Mouse (Mus musculus): ENCODE measurements at regions not wholly inside any gene's neighbourhood (a gene's known extent, or its start where the extent isn't known, plus 50 kb on each side); places are given as distances from the start of the nearest gene placed in this dataset.
"Not testable (repeated sequence)": the region's sequence is repeated elsewhere in the genome, so short reads cannot be mapped to it uniquely, and the experiment has no call there.

- 32% methylated on average over 4 of the region's 4 CpGs for WGBS (ENCODE audit: insufficient replicate concordance)
- Histone ChIP-seq H3K9ac (ENCODE audit: low read depth, low read length) (no peak overlapping the region), H3K36me3 (ENCODE audit: control insufficient read depth, insufficient read depth, low read length) (no peaks in the 10 kb centered on the region), H3K4me1 (ENCODE audit: control insufficient read depth, insufficient read depth, low read length) (no peaks in the 10 kb centered on the region), H3K4me3 (ENCODE audit: low read depth, low read length) (no peak overlapping the region), H3K27me3 (ENCODE audit: control insufficient read depth, insufficient read depth, low read length) (no peaks in the 10 kb centered on the region), H3K9me3 (replicated peaks; ENCODE audit: control insufficient read depth, low read length) (no peaks in the 10 kb centered on the region), H3K27ac (ENCODE audit: low read depth, low read length) (no peak overlapping the region), H3K4me2 (no peak overlapping the region)
- ATAC-seq (replicated peaks; ENCODE audit: insufficient number of reproducible peaks, low FRiP score, low TSS enrichment), result no peak
Measured at GRCm38 (mm10) chr1:95397188-95397587, 83.8 kb downstream of the Fam174a start.

GRCm38 (mm10) chr1:95399764-95400163, 86.3 kb downstream of the Fam174a start:
- H3K9ac ChIP-seq (ENCODE audit: low read depth, low read length), result no peak overlapping the region
- no peaks in the 10 kb centered on the region for H3K36me3 ChIP-seq (ENCODE audit: control insufficient read depth, insufficient read depth, low read length)
- H3K9me3 ChIP-seq (replicated peaks; ENCODE audit: control insufficient read depth, low read length), result no peaks in the 10 kb centered on the region
- H3K4me2 ChIP-seq, result no peak overlapping the region
- H3K4me1 ChIP-seq (ENCODE audit: control insufficient read depth, insufficient read depth, low read length), result no peaks in the 10 kb centered on the region
- H3K4me3 ChIP-seq (ENCODE audit: low read depth, low read length), result no peak overlapping the region
- WGBS (ENCODE audit: insufficient replicate concordance), result 86% methylated on average over 7 of the region's 7 CpGs
- H3K27ac ChIP-seq (ENCODE audit: low read depth, low read length), result no peak overlapping the region
- no peak for ATAC-seq (replicated peaks; ENCODE audit: insufficient number of reproducible peaks, low FRiP score, low TSS enrichment)
- H3K27me3 ChIP-seq (ENCODE audit: control insufficient read depth, insufficient read depth, low read length), result no peaks in the 10 kb centered on the region

- no peak overlapping the region for H3K9ac ChIP-seq (ENCODE audit: low read depth, low read length)
- no peak for ATAC-seq (replicated peaks; ENCODE audit: insufficient number of reproducible peaks, low FRiP score, low TSS enrichment)
- H3K9me3 ChIP-seq (replicated peaks; ENCODE audit: control insufficient read depth, low read length), result no peaks in the 10 kb centered on the region
- WGBS (ENCODE audit: insufficient replicate concordance), result 67% methylated on average over 1 of the region's 1 CpGs
- H3K27ac ChIP-seq (ENCODE audit: low read depth, low read length), result no peak overlapping the region
- no peaks in the 10 kb centered on the region for H3K4me1 ChIP-seq (ENCODE audit: control insufficient read depth, insufficient read depth, low read length)
- H3K36me3 ChIP-seq (ENCODE audit: control insufficient read depth, insufficient read depth, low read length), result no peaks in the 10 kb centered on the region
- H3K4me3 ChIP-seq (ENCODE audit: low read depth, low read length), result no peak overlapping the region
- H3K4me2 ChIP-seq, result no peak overlapping the region
- no peaks in the 10 kb centered on the region for H3K27me3 ChIP-seq (ENCODE audit: control insufficient read depth, insufficient read depth, low read length)
Measured at GRCm38 (mm10) chr1:95422253-95422652, 108.8 kb downstream of the Fam174a start.

- no peak overlapping the region for H3K9ac ChIP-seq (ENCODE audit: low read depth, low read length)
- H3K36me3 ChIP-seq (ENCODE audit: control insufficient read depth, insufficient read depth, low read length), result no peaks in the 10 kb centered on the region
- no peak for ATAC-seq (replicated peaks; ENCODE audit: insufficient number of reproducible peaks, low FRiP score, low TSS enrichment)
- no peak overlapping the region for H3K4me2 ChIP-seq
- H3K27me3 ChIP-seq (ENCODE audit: control insufficient read depth, insufficient read depth, low read length), result no peaks in the 10 kb centered on the region
- no peaks in the 10 kb centered on the region for H3K4me1 ChIP-seq (ENCODE audit: control insufficient read depth, insufficient read depth, low read length)
- H3K9me3 ChIP-seq (replicated peaks; ENCODE audit: control insufficient read depth, low read length), result no peaks in the 10 kb centered on the region
- H3K27ac ChIP-seq (ENCODE audit: low read depth, low read length), result no peak overlapping the region
- H3K4me3 ChIP-seq (ENCODE audit: low read depth, low read length), result no peak overlapping the region
Measured at GRCm38 (mm10) chr1:95425420-95425819, 112.0 kb downstream of the Fam174a start.

- Histone ChIP-seq H3K4me2 (no peak overlapping the region), H3K27me3 (ENCODE audit: control insufficient read depth, insufficient read depth, low read length) (no peaks in the 10 kb centered on the region), H3K36me3 (ENCODE audit: control insufficient read depth, insufficient read depth, low read length) (no peaks in the 10 kb centered on the region), H3K9ac (ENCODE audit: low read depth, low read length) (no peak overlapping the region), H3K9me3 (replicated peaks; ENCODE audit: control insufficient read depth, low read length) (no peaks in the 10 kb centered on the region), H3K27ac (ENCODE audit: low read depth, low read length) (no peak overlapping the region), H3K4me1 (ENCODE audit: control insufficient read depth, insufficient read depth, low read length) (no peaks in the 10 kb centered on the region), H3K4me3 (ENCODE audit: low read depth, low read length) (no peak overlapping the region)
- ATAC-seq (replicated peaks; ENCODE audit: insufficient number of reproducible peaks, low FRiP score, low TSS enrichment), result no peak
Measured at GRCm38 (mm10) chr1:95437155-95437554, 123.7 kb downstream of the Fam174a start.

- WGBS (ENCODE audit: insufficient replicate concordance), result 76% methylated on average over 3 of the region's 3 CpGs
- no peak for ATAC-seq (replicated peaks; ENCODE audit: insufficient number of reproducible peaks, low FRiP score, low TSS enrichment)
- H3K9ac ChIP-seq (ENCODE audit: low read depth, low read length), result no peak overlapping the region
- no peak overlapping the region for H3K4me2 ChIP-seq
- H3K36me3 ChIP-seq (ENCODE audit: control insufficient read depth, insufficient read depth, low read length), result no peaks in the 10 kb centered on the region
- H3K27ac ChIP-seq (ENCODE audit: low read depth, low read length), result no peak overlapping the region
- H3K27me3 ChIP-seq (ENCODE audit: control insufficient read depth, insufficient read depth, low read length), result no peaks in the 10 kb centered on the region
- no peaks in the 10 kb centered on the region for H3K9me3 ChIP-seq (replicated peaks; ENCODE audit: control insufficient read depth, low read length)
- H3K4me3 ChIP-seq (ENCODE audit: low read depth, low read length), result no peak overlapping the region
- no peaks in the 10 kb centered on the region for H3K4me1 ChIP-seq (ENCODE audit: control insufficient read depth, insufficient read depth, low read length)
Measured at GRCm38 (mm10) chr1:95445541-95445940, 132.1 kb downstream of the Fam174a start.

- Histone ChIP-seq H3K36me3 (ENCODE audit: control insufficient read depth, insufficient read depth, low read length) (no peaks in the 10 kb centered on the region), H3K4me2 (no peak overlapping the region), H3K27me3 (ENCODE audit: control insufficient read depth, insufficient read depth, low read length) (no peaks in the 10 kb centered on the region), H3K4me1 (ENCODE audit: control insufficient read depth, insufficient read depth, low read length) (no peaks in the 10 kb centered on the region), H3K9ac (ENCODE audit: low read depth, low read length) (no peak overlapping the region), H3K27ac (ENCODE audit: low read depth, low read length) (no peak overlapping the region), H3K4me3 (ENCODE audit: low read depth, low read length) (no peak overlapping the region), H3K9me3 (replicated peaks; ENCODE audit: control insufficient read depth, low read length) (no peaks in the 10 kb centered on the region)
- ATAC-seq (replicated peaks; ENCODE audit: insufficient number of reproducible peaks, low FRiP score, low TSS enrichment), result no peak
- 81% methylated on average over 7 of the region's 7 CpGs for WGBS (ENCODE audit: insufficient replicate concordance)
Measured at GRCm38 (mm10) chr1:95448962-95449558, 135.6 kb downstream of the Fam174a start.

GRCm38 (mm10) chr1:95450920-95451332, 137.5 kb downstream of the Fam174a start:
- Histone ChIP-seq H3K27ac (ENCODE audit: low read depth, low read length) (no peak overlapping the region), H3K27me3 (ENCODE audit: control insufficient read depth, insufficient read depth, low read length) (no peaks in the 10 kb centered on the region), H3K9ac (ENCODE audit: low read depth, low read length) (no peak overlapping the region), H3K4me2 (no peak overlapping the region), H3K4me3 (ENCODE audit: low read depth, low read length) (no peak overlapping the region), H3K4me1 (ENCODE audit: control insufficient read depth, insufficient read depth, low read length) (no peaks in the 10 kb centered on the region), H3K36me3 (ENCODE audit: control insufficient read depth, insufficient read depth, low read length) (no peaks in the 10 kb centered on the region), H3K9me3 (replicated peaks; ENCODE audit: control insufficient read depth, low read length) (no peaks in the 10 kb centered on the region)
- no peak for ATAC-seq (replicated peaks; ENCODE audit: insufficient number of reproducible peaks, low FRiP score, low TSS enrichment)
- WGBS (ENCODE audit: insufficient replicate concordance), result 72% methylated on average over 4 of the region's 4 CpGs

- not testable (repeated sequence) for H3K36me3 ChIP-seq (ENCODE audit: control insufficient read depth, insufficient read depth, low read length); H3K9me3 ChIP-seq (replicated peaks; ENCODE audit: control insufficient read depth, low read length); H3K9ac ChIP-seq (ENCODE audit: low read depth, low read length); H3K4me1 ChIP-seq (ENCODE audit: control insufficient read depth, insufficient read depth, low read length); H3K4me2 ChIP-seq; H3K27ac ChIP-seq (ENCODE audit: low read depth, low read length); H3K4me3 ChIP-seq (ENCODE audit: low read depth, low read length); H3K27me3 ChIP-seq (ENCODE audit: control insufficient read depth, insufficient read depth, low read length)
- WGBS (ENCODE audit: insufficient replicate concordance), result 76% methylated on average over 6 of the region's 6 CpGs
- peak; percentile 80 for ATAC-seq (replicated peaks; ENCODE audit: insufficient number of reproducible peaks, low FRiP score, low TSS enrichment)
Measured at GRCm38 (mm10) chr1:95451755-95452154, 138.3 kb downstream of the Fam174a start.

Measured in heart, embryonic 11.5 days (tissue).